Mouse (Mus musculus): ENCODE results near the gene Sacm1l. TPM values are rescaled to one million over a fixed set of nuclear protein-coding genes. Genes with fewer than 3 reads are reported as not detected.

Sacm1l gene
- polyA plus RNA-seq (2015; fragmentation: Nextera tagmentation; extraction: Ambion mirVana): 25.7 and 26.5 TPM in 2 replicates

DNA sequence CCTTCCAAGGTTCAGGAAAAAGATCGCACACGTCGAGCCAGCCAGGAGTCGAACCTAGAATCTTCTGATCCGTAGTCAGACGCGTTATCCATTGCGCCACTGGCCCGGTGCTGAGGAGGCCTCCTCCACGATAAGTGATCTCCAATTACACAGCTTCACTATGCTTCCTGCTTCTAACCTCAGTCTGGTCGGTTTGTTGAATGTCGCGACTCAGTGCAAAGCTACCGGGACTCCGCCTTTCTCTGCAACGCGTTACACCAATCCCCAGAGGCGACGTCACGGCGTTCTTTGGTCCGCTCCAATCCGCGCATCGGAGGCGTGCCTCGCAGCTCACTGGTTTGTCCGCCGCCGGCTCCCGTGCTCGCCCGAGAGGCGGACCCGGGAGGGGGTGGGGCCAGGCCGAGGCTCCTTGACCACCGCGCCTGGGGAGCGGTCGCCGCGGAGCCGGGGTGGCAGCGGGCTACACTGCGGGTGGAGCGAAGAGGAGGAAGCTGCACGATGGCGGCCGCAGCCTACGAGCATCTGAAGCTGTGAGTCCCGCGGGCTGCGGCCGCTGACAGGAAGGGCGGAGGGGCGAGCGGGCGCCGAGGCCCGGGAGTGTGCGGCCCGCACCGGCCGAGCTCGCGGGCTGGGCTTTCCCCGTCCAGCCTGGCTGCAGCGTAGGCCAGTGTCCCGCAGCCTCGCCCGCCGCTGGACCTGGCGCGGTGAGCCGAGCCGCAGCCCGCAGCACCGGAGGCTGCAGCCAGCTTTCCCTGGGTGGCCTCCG, at the start of gene Sacm1l:
TSS of gene Sacm1l (plus strand) at position 368 of the 766 bp plus-strand sequence.
- under 1% methylated on average over 79 of the region's 79 CpGs for WGBS (ENCODE audit: insufficient replicate concordance)
- peak within 1 kb of the TSS; percentile 88 for H3K4me2 ChIP-seq
- H3K4me3 ChIP-seq (replicated peaks): peak within 1 kb of the TSS; percentile 90
- no peaks in the 10 kb centered on the region for H3K27me3 ChIP-seq
- peak within 1 kb of the TSS; percentile 97 for H3K27ac ChIP-seq (replicated peaks)
- ATAC-seq (ENCODE audit: insufficient read depth): peak; percentile 98
- H3K4me1 ChIP-seq (replicated peaks): peaks cover 56% of the 10 kb centered on the region
- H3K9ac ChIP-seq: peak within 1 kb of the TSS; percentile 96
- H3K9me3 ChIP-seq (replicated peaks): no peaks in the 10 kb centered on the region
- no peaks in the 10 kb centered on the region for H3K36me3 ChIP-seq (replicated peaks)

DNA sequence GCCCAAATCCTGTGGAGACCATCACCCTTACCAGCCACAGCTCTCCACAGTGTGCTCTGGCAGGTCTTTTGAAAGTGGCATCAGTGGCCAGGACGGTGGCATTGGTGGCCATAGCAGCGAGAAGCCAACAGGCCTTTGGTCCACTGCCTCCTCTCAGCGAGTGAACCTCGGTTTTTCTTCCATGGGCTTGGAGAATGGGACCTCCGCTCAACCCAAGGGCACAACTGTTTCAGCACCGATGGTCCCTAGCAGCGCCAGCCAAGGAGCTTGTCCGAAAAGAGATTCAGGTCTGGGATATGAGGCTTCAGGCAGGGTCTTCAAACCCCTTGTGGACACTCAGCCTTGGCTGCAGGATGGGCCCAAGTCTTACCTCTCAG, 49.7 kb upstream of the Sacm1l start:
- 79% methylated on average over 8 of the region's 8 CpGs for WGBS (ENCODE audit: insufficient replicate concordance)
- peaks cover 75% of the 10 kb centered on the region for H3K4me1 ChIP-seq (replicated peaks)
- H3K9ac ChIP-seq: peak overlapping the region; percentile 81
- peaks cover 43% of the 10 kb centered on the region for H3K36me3 ChIP-seq (replicated peaks)
- no peaks in the 10 kb centered on the region for H3K27me3 ChIP-seq
- peak overlapping the region; percentile 88 for H3K27ac ChIP-seq (replicated peaks)
- no peaks in the 10 kb centered on the region for H3K9me3 ChIP-seq (replicated peaks)
- peak overlapping the region; percentile 94 for H3K4me2 ChIP-seq
- no peak for ATAC-seq (ENCODE audit: insufficient read depth)
- peak overlapping the region; percentile 84 for H3K4me3 ChIP-seq (replicated peaks)

DNA sequence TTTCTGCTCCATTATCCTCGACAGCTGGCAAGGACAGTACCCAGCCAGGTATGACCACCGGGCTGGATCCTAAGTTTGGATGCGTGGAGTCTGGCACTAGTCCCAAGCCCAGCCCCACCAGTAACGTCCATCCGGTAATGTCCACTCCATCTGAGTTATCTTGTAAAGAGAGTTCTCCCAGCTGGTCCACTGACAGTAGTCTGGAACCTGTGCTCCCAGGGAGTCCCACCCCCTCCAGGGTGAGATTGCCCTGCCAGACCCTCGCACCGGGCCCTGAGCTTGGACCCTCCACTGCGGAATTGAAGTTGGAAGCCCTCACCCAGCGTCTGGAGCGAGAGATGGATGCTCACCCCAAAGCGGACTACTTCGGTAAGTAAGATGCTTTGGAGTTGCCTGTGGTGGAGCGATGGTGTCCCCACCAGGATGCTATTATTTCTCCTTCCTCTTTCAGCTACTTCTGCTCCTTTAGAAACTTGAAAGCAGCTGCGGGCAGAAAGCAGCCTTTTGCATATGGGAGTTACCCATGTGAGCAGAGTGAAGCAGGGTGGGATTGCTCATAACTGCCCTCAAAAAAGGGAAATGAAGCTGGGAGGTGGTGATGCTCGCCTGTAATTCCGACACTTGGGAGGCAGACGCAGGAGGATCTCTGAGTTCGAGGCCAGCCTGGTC, 49.2 kb upstream of the Sacm1l start:
- peak overlapping the region; percentile 81 for H3K9ac ChIP-seq
- peaks cover 79% of the 10 kb centered on the region for H3K4me1 ChIP-seq (replicated peaks)
- no peaks in the 10 kb centered on the region for H3K27me3 ChIP-seq
- peaks cover 47% of the 10 kb centered on the region for H3K36me3 ChIP-seq (replicated peaks)
- peak overlapping the region; percentile 84 for H3K4me3 ChIP-seq (replicated peaks)
- no peaks in the 10 kb centered on the region for H3K9me3 ChIP-seq (replicated peaks)
- H3K4me2 ChIP-seq: peak overlapping the region; percentile 94
- H3K27ac ChIP-seq (replicated peaks): peak overlapping the region; percentile 88
- no peak for ATAC-seq (ENCODE audit: insufficient read depth)
- WGBS (ENCODE audit: insufficient replicate concordance): 60% methylated on average over 18 of the region's 18 CpGs

- H3K4me2 ChIP-seq: peak overlapping the region; percentile 94
- peaks cover 54% of the 10 kb centered on the region for H3K36me3 ChIP-seq (replicated peaks)
- no peaks in the 10 kb centered on the region for H3K9me3 ChIP-seq (replicated peaks)
- H3K4me1 ChIP-seq (replicated peaks): peaks cover 87% of the 10 kb centered on the region
- peak overlapping the region; percentile 81 for H3K9ac ChIP-seq
- 29% methylated on average over 7 of the region's 7 CpGs for WGBS (ENCODE audit: insufficient replicate concordance)
- no peaks in the 10 kb centered on the region for H3K27me3 ChIP-seq
- peak overlapping the region; percentile 88 for H3K27ac ChIP-seq (replicated peaks)
- peak; percentile 85 for ATAC-seq (ENCODE audit: insufficient read depth)
- peak overlapping the region; percentile 84 for H3K4me3 ChIP-seq (replicated peaks)
Observed at GRCm38 (mm10) chr9:123481136-123481535, 48.4 kb upstream of the Sacm1l start.

DNA sequence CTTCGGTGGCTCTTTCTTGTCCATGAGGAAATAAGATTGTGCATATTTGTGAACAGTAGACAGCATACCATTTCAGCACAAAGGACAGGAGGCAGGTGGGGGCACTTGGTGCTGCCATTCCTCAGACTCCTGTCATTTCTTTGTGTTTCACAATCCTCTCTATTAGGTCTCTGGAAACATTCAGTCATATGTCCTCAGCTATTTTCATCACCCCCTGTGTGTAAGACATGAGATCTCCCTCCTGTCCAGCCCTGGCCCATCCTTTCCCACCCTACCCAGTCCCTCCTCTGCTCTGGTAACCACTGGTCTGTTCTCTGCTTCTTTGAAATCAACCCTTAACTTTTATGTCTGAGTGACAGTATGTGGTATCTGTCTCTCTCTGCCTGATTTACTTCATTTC, 46.0 kb upstream of the Sacm1l start:
- H3K4me2 ChIP-seq: peak overlapping the region; percentile 94
- 85% methylated on average over 1 of the region's 1 CpGs for WGBS (ENCODE audit: insufficient replicate concordance)
- H3K4me1 ChIP-seq (replicated peaks): peaks cover 95% of the 10 kb centered on the region

GRCm38 (mm10) chr9:123484830-123485229, 44.7 kb upstream of the Sacm1l start:
- H3K9me3 ChIP-seq (replicated peaks): no peaks in the 10 kb centered on the region
- no peak overlapping the region for H3K27ac ChIP-seq (replicated peaks)
- no peak for ATAC-seq (ENCODE audit: insufficient read depth)
- no peak overlapping the region for H3K4me2 ChIP-seq
- 84% methylated on average over 3 of the region's 3 CpGs for WGBS (ENCODE audit: insufficient replicate concordance)
- no peak overlapping the region for H3K4me3 ChIP-seq (replicated peaks)
- H3K36me3 ChIP-seq (replicated peaks): peaks cover 90% of the 10 kb centered on the region
- H3K9ac ChIP-seq: no peak overlapping the region
- peaks cover 94% of the 10 kb centered on the region for H3K4me1 ChIP-seq (replicated peaks)
- no peaks in the 10 kb centered on the region for H3K27me3 ChIP-seq

More for the DNA sequence above, 46.0 kb upstream of the Sacm1l start:
- no peak for ATAC-seq (ENCODE audit: insufficient read depth)
- no peak overlapping the region for H3K4me3 ChIP-seq (replicated peaks)
- H3K9ac ChIP-seq: peak overlapping the region; percentile 3; the same call in 1 of the 2 replicates
- no peaks in the 10 kb centered on the region for H3K27me3 ChIP-seq
- H3K36me3 ChIP-seq (replicated peaks): peaks cover 78% of the 10 kb centered on the region
- H3K27ac ChIP-seq (replicated peaks): peak overlapping the region; percentile 88; the same call in 1 of the 2 replicates
- H3K9me3 ChIP-seq (replicated peaks): no peaks in the 10 kb centered on the region

DNA sequence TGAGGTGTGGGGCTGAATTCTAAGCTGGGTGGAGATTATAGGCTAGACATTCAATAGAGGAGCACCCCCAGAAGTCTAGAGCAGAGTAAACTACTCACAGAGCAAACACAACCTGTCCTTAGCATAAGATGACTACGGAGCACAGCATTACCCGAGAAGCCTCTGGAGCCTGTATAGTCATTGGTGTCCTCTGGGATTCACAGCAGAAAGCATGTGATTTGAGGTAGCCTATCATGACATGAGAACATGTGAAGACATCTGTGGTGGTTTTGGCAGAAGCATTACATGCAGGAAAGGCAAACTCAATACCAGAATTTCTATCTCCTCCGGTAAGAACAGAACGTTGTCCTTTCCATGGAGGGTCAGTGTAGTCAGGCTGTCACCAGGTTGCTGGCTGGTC, 44.0 kb upstream of the Sacm1l start:
- WGBS (ENCODE audit: insufficient replicate concordance): 84% methylated on average over 4 of the region's 4 CpGs
- Histone ChIP-seq H3K27me3 (no peaks in the 10 kb centered on the region), H3K4me2 (no peak overlapping the region), H3K36me3 (replicated peaks) (peaks cover 91% of the 10 kb centered on the region), H3K27ac (replicated peaks) (no peak overlapping the region; the same call in 1 of the 2 replicates), H3K4me3 (replicated peaks) (no peak overlapping the region), H3K9me3 (replicated peaks) (no peaks in the 10 kb centered on the region), H3K9ac (no peak overlapping the region), H3K4me1 (replicated peaks) (peaks cover 94% of the 10 kb centered on the region)
- ATAC-seq (ENCODE audit: insufficient read depth): no peak

- Histone ChIP-seq H3K4me2 (no peak overlapping the region), H3K36me3 (replicated peaks) (peaks cover 81% of the 10 kb centered on the region), H3K4me1 (replicated peaks) (peaks cover 93% of the 10 kb centered on the region), H3K27ac (replicated peaks) (no peak overlapping the region), H3K4me3 (replicated peaks) (no peak overlapping the region), H3K27me3 (no peaks in the 10 kb centered on the region), H3K9ac (no peak overlapping the region), H3K9me3 (replicated peaks) (no peaks in the 10 kb centered on the region)
- WGBS (ENCODE audit: insufficient replicate concordance): 48% methylated on average over 3 of the region's 3 CpGs
- ATAC-seq (ENCODE audit: insufficient read depth): no peak
Observed at GRCm38 (mm10) chr9:123486635-123487034, 42.9 kb upstream of the Sacm1l start.

DNA sequence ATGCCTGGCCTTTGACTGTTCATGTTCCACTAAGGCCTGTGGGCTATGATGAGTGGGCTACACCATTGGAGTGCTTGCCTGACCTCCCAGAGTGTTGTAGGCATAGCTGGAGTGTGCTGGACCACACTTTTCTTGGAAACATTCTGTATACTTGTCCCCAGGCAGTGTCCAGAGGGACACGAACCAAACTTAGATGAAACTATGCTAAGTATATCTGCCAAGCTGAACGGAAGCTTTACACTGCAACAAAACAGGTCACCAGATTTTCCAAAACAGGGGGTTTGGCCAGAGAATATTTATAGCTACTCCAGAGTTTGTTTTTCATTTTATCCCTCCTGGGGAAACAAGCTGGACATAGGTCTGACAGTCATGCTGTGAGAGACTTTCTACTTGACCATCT, 40.5 kb upstream of the Sacm1l start:
- H3K4me3 ChIP-seq (replicated peaks): no peak overlapping the region
- 69% methylated on average over 2 of the region's 2 CpGs for WGBS (ENCODE audit: insufficient replicate concordance)
- peaks cover 58% of the 10 kb centered on the region for H3K36me3 ChIP-seq (replicated peaks)
- no peaks in the 10 kb centered on the region for H3K9me3 ChIP-seq (replicated peaks)
- no peak overlapping the region for H3K4me2 ChIP-seq
- no peak overlapping the region for H3K27ac ChIP-seq (replicated peaks)
- H3K4me1 ChIP-seq (replicated peaks): peaks cover 88% of the 10 kb centered on the region
- no peak overlapping the region for H3K9ac ChIP-seq
- ATAC-seq (ENCODE audit: insufficient read depth): no peak
- H3K27me3 ChIP-seq: no peaks in the 10 kb centered on the region

DNA sequence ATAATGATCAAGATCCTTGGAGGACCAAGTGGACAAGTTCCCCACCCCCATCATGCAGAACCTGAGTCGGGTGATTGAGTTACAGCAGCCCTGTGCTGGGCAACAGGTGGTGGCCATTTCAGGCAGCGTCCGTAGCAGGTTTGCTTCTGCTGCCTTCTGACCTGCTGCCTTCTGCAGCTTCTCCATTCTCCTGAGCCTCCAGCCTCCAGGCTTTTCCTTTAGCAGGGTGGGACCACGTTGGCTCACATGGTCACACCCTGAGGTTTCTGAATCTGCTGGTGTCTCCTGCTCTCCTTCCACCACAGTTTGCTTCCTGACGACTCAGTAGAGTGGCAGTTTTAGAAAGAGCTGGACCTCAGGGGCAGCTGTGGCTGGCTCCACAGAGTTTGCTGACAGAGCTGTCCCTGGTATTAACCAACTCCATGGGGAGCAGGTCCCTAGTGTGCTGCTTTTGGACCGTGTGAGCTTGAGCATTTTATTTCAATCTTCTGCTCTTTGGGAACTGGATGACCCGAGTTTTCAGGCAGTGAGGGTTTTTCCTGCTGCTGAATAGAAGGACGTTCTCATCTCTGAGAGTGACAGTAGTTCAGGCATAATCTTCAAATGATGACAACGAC, 39.7 kb upstream of the Sacm1l start:
- Histone ChIP-seq H3K4me1 (replicated peaks) (peaks cover 88% of the 10 kb centered on the region), H3K9me3 (replicated peaks) (no peaks in the 10 kb centered on the region), H3K27ac (replicated peaks) (no peak overlapping the region), H3K27me3 (no peaks in the 10 kb centered on the region), H3K36me3 (replicated peaks) (peaks cover 51% of the 10 kb centered on the region), H3K4me3 (replicated peaks) (no peak overlapping the region), H3K9ac (no peak overlapping the region), H3K4me2 (no peak overlapping the region)
- ATAC-seq (ENCODE audit: insufficient read depth): no peak
- 60% methylated on average over 9 of the region's 9 CpGs for WGBS (ENCODE audit: insufficient replicate concordance)

DNA sequence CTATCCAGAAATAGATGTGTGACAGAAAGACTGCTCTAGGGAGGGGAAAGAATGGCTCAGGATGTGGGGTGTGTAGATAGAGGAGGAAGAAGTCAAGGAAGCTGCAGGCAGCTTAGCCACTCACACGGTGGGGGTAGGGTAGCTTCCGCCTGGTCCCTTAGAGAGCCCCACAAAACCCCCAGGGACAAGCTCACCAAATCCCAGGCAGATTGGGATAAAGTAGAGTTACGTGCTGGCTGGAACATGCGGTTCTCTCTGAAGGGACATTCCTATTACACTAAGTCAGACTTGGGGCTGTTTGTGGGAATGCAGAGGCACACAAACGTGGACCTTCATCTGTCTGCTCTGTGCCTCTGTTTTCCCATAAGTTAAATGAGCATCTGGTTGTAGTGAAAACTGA, 38.6 kb upstream of the Sacm1l start:
- H3K27ac ChIP-seq (replicated peaks): 0 out of 2 replicates have a peak overlapping the region, but pooled peaks have one; percentile 29
- peaks cover 82% of the 10 kb centered on the region for H3K4me1 ChIP-seq (replicated peaks)
- ATAC-seq (ENCODE audit: insufficient read depth): 0 out of 2 replicates have a peak, but pooled peaks have one; percentile 5

More for the DNA sequence above, 38.6 kb upstream of the Sacm1l start:
- Histone ChIP-seq H3K4me2 (no peak overlapping the region), H3K9me3 (replicated peaks) (no peaks in the 10 kb centered on the region), H3K9ac (no peak overlapping the region), H3K27me3 (no peaks in the 10 kb centered on the region), H3K36me3 (replicated peaks) (peaks cover 41% of the 10 kb centered on the region), H3K4me3 (replicated peaks) (no peak overlapping the region)
- 66% methylated on average over 5 of the region's 5 CpGs for WGBS (ENCODE audit: insufficient replicate concordance)
